Mouse (Mus musculus): ENCODE measurements around the gene Letm1. TPM values are rescaled to one million over a fixed set of nuclear protein-coding genes. Genes with fewer than 3 reads are reported as not detected.

Letm1 gene
- polyA plus RNA-seq (2014; fragmentation: Illumina TruSeq; extraction: RNeasy Lipid Tissue Mini Kit (QIAGEN cat#74804); ENCODE audit: low read depth, low replicate concordance), result 9.7 TPM

GRCm38 (mm10) chr5:33782345-33782998 is at the start of gene Letm1:
Letm1 (minus strand) TSS chr5:33782817.

GRCm38 (mm10) chr5:33819876-33820732 is 37.5 kb upstream of the Letm1 start, which contains the start of gene Nsd2:
Nsd2 (plus strand) TSS chr5:33820725.

GRCm38 (mm10) chr5:33721541-33722265 is 60.9 kb downstream of the Letm1 start, which contains the start of gene Fgfr3:
Fgfr3 (plus strand) TSS chr5:33721674.

Other genes with a start within 250 kb of the Letm1 start
- 5.4 TPM for gene Fam53a, start 153.2 kb downstream of the Letm1 start, polyA plus RNA-seq (2014; fragmentation: Illumina TruSeq; extraction: RNeasy Lipid Tissue Mini Kit (QIAGEN cat#74804); ENCODE audit: low read depth, low replicate concordance)
- not detected for gene Gm9903, start 152.9 kb downstream of the Letm1 start, polyA plus RNA-seq (2014; fragmentation: Illumina TruSeq; extraction: RNeasy Lipid Tissue Mini Kit (QIAGEN cat#74804); ENCODE audit: low read depth, low replicate concordance)
- 30.2 TPM for gene Slbp, start 130.2 kb downstream of the Letm1 start, polyA plus RNA-seq (2014; fragmentation: Illumina TruSeq; extraction: RNeasy Lipid Tissue Mini Kit (QIAGEN cat#74804); ENCODE audit: low read depth, low replicate concordance)
- 2.2 TPM for gene Tacc3, start 124.7 kb downstream of the Letm1 start, polyA plus RNA-seq (2014; fragmentation: Illumina TruSeq; extraction: RNeasy Lipid Tissue Mini Kit (QIAGEN cat#74804); ENCODE audit: low read depth, low replicate concordance)
- 9.7 TPM for gene Tmem129, start 124.4 kb downstream of the Letm1 start, polyA plus RNA-seq (2014; fragmentation: Illumina TruSeq; extraction: RNeasy Lipid Tissue Mini Kit (QIAGEN cat#74804); ENCODE audit: low read depth, low replicate concordance)
- gene Fgfr3, start 61.1 kb downstream of the Letm1 start, polyA plus RNA-seq (2014; fragmentation: Illumina TruSeq; extraction: RNeasy Lipid Tissue Mini Kit (QIAGEN cat#74804); ENCODE audit: low read depth, low replicate concordance), result 3.8 TPM
- 10.8 TPM for gene Nsd2, start 37.9 kb upstream of the Letm1 start, polyA plus RNA-seq (2014; fragmentation: Illumina TruSeq; extraction: RNeasy Lipid Tissue Mini Kit (QIAGEN cat#74804); ENCODE audit: low read depth, low replicate concordance)
- 3.2 TPM for gene Nelfa, start 153.6 kb upstream of the Letm1 start, polyA plus RNA-seq (2014; fragmentation: Illumina TruSeq; extraction: RNeasy Lipid Tissue Mini Kit (QIAGEN cat#74804); ENCODE audit: low read depth, low replicate concordance)
- gene Gm1673, start 200.6 kb upstream of the Letm1 start, polyA plus RNA-seq (2014; fragmentation: Illumina TruSeq; extraction: RNeasy Lipid Tissue Mini Kit (QIAGEN cat#74804); ENCODE audit: low read depth, low replicate concordance), result not detected
- gene Nat8l, start 213.2 kb upstream of the Letm1 start, polyA plus RNA-seq (2014; fragmentation: Illumina TruSeq; extraction: RNeasy Lipid Tissue Mini Kit (QIAGEN cat#74804); ENCODE audit: low read depth, low replicate concordance), result not detected